Mouse (Mus musculus): Measurements from ENCODE around the gene Alkal2. TPM values are rescaled to one million over a fixed set of nuclear protein-coding genes. Genes with fewer than 3 reads are reported as not detected.

Gene Alkal2
- total RNA-seq, 2 experiments from 2014 or later = 3.4 to 4.6 TPM

DNA sequence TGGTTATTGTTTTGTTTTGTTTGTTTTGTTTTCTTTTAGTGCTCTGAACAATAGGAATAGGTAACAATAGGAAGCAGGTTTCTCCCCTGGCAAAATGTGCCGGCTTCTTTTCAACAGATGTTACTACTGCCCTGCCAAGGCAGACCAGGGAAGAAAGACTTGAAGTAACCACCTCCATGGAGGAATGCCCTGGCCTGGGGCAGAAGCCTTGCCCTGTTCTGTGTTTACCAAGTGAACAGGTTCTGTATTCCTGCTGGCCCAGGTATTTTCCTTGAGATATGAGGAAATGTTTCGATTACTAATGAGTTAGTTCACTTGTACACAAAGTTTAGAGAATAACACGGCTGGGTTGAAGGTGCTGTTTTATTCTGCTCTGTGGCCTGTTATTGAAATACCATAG lies 28.7 kb downstream of the Alkal2 start:
- no peak for DNase-seq (ENCODE audit: extremely low spot score in 1 of 2, low spot score in 1 of 2)

DNA sequence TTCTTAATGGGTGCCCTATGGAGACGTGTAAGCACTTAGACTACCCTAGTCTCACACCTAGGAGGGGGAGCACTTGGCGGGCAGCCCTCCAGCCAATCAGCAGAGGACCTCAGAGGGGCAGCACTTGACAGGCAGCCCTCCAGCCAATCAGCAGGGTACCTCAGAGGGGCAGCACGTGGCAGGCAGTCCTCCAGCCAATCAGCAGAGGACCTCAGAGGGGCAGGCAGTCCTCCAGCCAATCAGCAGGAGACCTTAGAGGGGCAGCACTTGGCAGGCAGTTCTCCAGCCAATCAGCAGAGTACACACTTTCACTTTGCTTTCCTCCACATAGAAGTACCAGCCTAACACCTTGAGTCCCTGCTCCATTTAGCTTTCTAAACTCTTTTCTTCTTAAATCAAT lies 38.3 kb downstream of the Alkal2 start:
- DNase-seq (ENCODE audit: extremely low spot score in 1 of 2, low spot score in 1 of 2) = no peak

GRCm38 (mm10) chr12:30928182-30928581 lies 44.1 kb downstream of the Alkal2 start:
- no peak for DNase-seq (ENCODE audit: extremely low spot score in 1 of 2, low spot score in 1 of 2)

DNA sequence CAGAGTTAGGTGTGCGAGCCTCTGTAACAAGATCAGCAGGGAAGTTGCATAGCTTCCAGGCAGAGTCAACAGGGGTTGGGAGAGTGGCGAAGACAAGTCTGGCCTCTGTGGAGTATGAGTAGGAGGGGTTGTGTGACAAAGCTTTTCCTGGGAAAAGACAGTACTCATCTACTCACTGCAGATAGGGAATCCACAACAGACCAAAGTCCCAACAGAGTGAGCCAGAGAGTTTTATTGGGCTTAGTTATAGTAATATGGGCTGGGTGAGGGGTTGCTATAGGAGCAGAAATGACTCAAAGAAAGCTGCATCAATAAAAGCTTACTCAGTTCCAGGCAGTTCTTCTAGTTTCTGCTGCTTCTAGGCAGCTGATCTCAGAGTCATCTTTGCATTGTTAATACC lies 49.2 kb downstream of the Alkal2 start:
- DNase-seq (ENCODE audit: extremely low spot score in 1 of 2, low spot score in 1 of 2) = no peak

DNA sequence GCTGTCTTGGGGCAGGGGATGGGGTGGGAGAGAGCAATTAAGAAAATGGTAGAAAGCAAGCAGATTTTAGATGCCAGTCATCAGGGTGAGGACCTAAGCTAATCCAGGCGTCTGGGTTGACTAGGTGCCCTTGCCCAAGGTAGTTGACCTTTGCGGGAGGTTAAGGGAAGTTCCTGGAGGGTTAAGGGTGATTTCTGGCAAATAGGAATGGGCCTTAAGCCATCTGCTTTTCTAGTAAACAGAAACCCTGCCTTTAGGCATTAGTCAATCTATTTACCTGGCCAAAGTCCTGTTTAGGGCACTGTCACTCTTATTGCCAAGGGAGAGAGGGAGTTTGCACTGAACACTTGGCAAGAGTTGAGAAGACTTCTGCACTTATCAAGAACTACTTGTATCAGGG lies 52.8 kb downstream of the Alkal2 start:
- DNase-seq (ENCODE audit: extremely low spot score in 1 of 2, low spot score in 1 of 2) = no peak

Other genes starting within 250 kb of the Alkal2 start
- 10 to 100 TPM; 56.4 to 57.9 TPM for gene Acp1, start 27.3 kb downstream of the Alkal2 start, total RNA-seq (2021)
- 10 to 100 TPM; 12.7 to 14.1 TPM for gene Sh3yl1, start 27.3 kb downstream of the Alkal2 start, total RNA-seq (2021)
- under 1 TPM in 1 of 2 experiments, not detected in 1; 0.07 TPM for gene Fam110c, start 189.5 kb downstream of the Alkal2 start, total RNA-seq (2021)

All from layer of hippocampus, postnatal 25 days (tissue).